Mouse (Mus musculus) granulocyte monocyte progenitor cell, adult 5-6 weeks (primary cell): Measurements from ENCODE around the gene Gm37419. TPM values are rescaled to one million over a fixed set of nuclear protein-coding genes. Genes with fewer than 3 reads are reported as not detected.

ENCODE experiments used
- ATAC-seq: replicated peaks from 2 replicates; pipeline ENCODE4 v1.8.0; 2016; ENCODE audit warnings: mild to moderate bottlenecking, moderate TSS enrichment, inconsistent platforms; ENCODE audit not compliant: poor library complexity, severe bottlenecking
- total RNA-seq, 2 experiments: library from RNA; stranded (forward) in 1 of 2; stranded (reverse) in 1 of 2; fragments of 200-712, 200-1000 nt in 1 of 2; fragments of >200 nt in 1 of 2; fragmentation: Nextera tagmentation in 1 of 2; gene quantifications; 2 replicates each; pipeline ENCODE4 v1.2.3; 2014 to 2017

Gene Gm37419
- total RNA-seq, 2 experiments from 2014 or later, result not detected

DNA sequence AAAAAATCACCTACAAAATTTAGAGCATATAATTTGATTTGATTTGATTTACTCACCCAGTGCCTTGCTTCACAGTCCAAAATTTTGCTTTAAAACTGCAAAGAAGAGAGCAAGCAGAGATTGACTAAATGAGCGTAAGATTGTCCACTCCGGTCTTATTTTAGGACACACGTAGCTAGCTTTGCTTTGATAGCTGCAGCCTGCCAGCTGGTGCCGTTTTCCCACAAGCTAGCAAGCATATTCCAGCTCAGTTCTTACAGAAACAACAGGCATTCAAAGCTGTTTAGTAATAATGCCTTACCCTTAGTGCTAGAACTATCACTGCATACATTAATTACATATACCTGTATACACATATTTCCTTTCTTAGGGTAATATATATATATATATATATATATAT is 9.8 kb upstream of the Gm37419 start:
- no peak for ATAC-seq

- no peak for ATAC-seq
Measured at GRCm38 (mm10) chr16:23979446-23979845, 8.8 kb upstream of the Gm37419 start.

GRCm38 (mm10) chr16:23980201-23980870 is 7.9 kb upstream of the Gm37419 start:
- no peak for ATAC-seq

DNA sequence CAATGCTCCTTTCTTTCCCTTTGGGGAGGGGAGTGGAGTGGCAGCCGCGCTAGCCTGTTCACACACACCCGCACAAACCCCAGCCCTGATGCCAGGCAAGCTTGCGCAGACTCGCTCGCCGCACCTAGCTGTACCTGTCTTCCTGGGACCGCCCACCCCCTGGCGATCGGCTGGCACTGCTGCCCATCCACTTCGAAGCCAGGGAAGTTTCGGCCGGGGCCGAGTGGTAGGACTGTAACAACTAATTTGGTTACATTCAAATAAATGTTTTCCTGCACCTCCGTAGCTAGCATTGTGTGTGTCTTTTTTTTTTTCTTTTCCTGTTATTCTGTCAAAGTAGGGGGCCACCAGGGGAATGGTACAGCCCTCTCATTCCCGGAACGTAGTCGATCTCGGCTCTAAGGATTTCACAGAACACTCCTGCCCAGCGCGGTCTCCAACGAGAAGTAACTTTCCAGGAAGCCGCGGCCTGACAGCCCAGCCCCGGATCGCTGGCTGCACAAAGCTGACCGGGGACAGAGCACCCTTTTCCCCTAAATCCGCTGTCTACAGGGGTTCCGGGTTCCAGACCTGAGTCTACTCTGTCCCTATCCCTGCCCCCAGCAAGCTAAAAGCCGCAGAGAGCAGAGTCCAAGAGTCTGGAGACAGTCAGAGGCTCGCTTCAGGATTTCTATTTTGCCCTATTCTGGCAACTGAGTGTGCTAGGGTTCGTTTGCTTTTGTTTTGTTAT is 7.1 kb upstream of the Gm37419 start:
- ATAC-seq, result no peak

GRCm38 (mm10) chr16:23981925-23982851 is 6.1 kb upstream of the Gm37419 start:
- peak; percentile 41 for ATAC-seq

DNA sequence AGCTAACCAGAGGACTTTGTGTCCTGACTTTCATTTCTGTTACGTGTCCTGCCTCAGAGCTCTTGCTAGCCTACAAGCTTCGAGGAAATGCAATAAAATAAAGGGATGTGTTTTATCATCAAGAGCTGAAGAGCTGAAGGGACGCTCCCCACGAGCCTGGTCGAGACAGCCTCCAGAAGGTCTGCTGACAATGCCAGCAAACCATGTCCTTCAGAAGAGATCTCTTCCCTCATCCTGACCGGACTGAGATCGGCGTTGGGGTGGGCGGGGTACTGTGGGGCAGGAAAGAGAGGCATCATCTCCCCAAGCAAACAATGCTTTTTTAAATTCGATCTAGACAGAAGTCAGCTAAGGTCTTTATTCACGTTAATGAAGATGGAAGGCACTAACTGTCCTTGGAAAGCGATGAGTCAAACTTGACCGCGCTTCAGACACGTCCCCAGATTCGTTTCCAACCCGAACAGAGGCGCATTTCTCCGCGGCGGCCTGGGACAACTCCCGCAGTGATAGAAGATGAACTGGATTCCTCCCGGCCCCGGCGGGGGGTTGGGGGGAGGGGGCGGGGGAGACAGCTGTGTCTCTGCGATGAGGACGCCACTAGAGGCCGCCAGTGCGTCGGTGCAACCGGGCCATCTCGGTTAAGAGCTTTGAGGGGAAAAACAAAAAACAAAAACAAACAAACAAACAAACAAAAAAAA is 5.2 kb upstream of the Gm37419 start:
- no peak; the same call in 1 of the 2 replicates for ATAC-seq

GRCm38 (mm10) chr16:23984183-23984582 is 4.1 kb upstream of the Gm37419 start:
- peak; percentile 44 for ATAC-seq

DNA sequence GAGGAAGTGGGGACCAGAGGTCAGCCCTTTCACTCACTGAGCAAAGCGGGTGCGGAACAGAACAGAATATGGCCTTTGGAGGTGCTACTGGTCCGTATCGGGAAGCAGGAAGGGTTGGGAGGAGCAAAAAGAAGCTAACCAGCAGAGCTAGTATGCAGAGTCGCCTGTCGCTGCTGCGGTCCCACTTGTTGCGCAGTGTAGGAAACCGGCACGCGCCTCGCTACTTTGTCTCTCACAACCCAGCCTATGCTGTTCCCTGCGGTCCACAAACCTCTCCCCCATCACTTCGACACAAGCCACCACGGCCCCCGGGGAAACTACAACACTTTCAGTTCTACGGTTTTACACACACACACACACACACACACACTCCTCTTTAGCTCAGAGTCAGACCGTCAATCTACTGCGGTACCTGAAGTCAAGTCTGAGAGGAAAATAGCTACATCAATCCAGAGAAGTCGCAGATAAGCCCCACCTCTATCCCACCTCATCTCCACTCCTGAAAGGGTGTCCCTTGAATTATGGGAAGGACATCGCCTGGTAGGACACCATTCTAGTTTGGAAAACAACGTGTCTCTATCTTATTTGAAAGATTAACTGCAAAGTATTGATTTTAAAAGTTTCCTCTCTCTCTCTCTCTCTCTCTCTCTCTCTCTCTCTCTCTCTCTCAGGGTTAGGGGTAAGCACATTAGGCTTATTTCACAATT is 3.4 kb upstream of the Gm37419 start:
- ATAC-seq, result peak; percentile 27

DNA sequence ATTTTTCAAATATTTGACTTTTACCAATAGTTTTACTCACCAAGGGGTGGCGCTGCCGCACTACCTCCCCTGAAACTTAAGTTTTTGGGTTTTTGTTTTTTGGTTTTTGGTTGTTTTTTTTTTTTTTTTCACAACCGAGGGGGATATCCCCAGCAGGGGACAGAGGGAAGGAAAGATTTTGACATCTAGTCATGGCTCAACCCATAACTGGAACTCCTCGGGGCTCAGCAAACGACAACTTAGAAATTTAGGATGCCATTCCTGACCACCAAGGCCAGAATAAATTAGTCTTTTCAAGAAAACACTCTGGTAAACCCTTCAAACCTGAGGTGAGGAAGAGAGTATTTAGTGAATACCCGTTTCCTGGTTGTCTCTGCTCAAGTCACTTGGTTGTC is 2.8 kb upstream of the Gm37419 start:
- peak; percentile 4; the same call in 1 of the 2 replicates for ATAC-seq

DNA sequence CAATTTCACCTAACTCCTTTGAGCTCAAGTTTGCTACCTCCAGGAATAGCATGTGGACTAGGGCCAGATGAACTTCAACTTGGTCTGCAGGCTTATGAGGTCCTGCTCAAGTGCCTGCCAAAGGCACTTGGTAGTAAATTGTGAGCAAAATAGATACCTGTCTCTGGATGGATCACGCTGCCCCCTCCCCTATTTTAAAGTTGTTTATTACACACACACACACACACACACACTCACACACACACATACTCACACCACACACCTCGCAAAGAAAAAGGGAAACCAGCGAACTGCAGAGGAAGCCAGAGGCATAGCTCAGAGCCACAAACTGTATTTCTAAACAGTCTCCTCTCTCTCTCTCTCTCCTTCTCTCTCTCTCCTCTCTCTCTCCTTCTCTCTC is 2.1 kb upstream of the Gm37419 start:
- ATAC-seq, result no peak

DNA sequence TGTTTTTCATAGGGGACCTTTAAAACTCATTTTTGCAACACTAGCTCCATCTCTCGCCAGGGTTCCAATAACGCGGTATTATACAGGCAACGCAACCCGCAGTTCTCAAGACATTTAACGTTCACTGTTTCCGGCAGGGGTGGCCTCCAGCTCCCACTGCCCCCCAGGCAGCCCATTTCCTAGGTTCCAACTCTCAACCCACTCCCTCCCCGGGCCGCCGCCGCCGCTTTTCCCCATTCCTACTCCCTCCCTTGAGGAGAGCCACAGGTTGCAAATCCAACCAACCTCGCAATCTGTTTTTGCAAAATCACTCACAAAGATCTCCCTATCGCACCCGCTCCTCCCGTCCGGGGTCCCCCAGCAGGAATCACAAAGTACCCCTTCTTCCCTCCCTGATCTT is 1.4 kb upstream of the Gm37419 start:
- ATAC-seq, result no peak

DNA sequence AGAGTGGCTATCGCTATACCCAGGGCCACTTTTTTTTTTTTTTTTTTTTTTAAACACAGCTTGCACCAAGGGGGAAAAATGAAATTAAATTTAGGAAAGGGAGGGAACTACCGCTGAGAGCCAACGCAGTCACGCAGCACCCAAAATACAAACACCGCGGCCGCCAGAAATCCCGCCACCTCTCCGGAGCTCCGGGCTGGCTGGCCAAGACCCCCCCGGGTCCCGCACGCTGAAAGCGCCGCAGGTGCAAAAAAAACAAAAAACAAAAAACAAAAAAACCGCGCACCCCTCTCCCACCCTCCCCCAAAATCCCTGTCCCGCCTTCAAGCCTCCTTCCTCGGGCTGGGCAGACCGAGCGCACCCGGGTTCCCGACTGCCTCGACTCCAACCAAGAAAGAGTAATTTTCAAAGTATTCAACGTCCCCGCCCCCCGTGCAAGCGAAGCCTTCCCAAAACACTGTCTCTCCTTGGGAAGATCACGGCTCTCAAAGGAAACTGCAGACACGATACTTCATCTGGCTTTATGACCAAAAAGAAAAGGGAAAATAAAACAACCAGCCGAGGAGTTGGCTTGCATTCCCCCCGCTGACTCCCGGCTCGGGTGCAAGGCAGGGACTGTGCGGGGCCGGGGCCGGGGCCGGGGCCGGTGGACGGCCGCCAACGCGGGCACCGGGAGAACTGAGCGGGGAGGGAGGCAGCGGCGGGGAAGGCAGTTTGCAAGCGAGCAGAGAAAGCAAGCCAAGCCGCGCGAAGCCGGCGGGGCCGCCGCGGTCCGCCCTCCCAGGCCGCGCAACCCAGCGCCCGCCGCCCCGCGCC is 733 bp upstream of the Gm37419 start:
- no peak for ATAC-seq

GRCm38 (mm10) chr16:23988157-23988465 is 171 bp upstream of the Gm37419 start:
- ATAC-seq, result no peak

DNA sequence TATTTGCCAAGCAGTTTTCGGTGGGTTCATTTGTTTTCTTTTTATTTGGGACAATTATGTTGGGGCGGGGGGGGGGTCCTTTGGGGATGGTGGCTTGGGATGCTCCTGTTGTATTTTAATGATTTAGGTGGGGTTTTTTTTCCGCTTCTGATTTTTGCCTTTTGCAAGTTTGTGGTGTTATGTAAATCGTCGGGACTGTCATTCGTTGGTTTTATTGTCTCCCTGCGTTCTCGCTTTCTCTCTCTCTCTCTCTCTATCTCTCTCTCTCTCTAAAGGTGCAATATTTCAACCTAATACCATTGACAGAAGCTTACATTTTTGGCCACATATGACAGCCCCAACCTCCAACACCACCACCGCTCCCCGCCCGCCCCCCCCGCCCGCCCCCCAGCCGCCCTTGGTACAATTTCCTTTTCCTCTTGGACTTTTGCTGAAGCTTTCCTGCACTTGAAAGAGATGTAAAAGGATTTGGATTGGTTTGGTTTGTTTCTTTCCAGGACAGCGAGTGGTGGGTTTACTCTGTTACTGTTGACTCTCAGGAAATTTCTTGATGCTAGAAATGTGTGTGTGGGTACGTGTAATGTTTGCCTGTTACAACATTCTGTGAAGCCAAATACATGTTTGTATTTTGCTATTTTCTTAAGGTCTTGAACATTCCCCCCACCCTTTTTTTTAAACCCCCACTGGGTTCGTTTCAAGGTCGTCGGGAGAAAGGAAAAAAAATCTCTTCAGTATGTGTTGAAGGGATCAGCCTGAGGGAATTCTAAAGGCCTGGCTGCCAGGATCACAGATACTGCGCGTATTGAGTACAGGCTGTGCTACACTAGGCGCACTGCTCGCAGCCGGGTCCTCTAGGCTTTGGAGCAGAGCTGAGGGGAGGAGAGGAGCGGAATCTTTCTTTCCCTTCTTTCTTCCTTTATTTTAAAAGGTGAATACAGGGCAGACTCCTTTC is 1.2 kb downstream of the Gm37419 start:
- ATAC-seq, result no peak

DNA sequence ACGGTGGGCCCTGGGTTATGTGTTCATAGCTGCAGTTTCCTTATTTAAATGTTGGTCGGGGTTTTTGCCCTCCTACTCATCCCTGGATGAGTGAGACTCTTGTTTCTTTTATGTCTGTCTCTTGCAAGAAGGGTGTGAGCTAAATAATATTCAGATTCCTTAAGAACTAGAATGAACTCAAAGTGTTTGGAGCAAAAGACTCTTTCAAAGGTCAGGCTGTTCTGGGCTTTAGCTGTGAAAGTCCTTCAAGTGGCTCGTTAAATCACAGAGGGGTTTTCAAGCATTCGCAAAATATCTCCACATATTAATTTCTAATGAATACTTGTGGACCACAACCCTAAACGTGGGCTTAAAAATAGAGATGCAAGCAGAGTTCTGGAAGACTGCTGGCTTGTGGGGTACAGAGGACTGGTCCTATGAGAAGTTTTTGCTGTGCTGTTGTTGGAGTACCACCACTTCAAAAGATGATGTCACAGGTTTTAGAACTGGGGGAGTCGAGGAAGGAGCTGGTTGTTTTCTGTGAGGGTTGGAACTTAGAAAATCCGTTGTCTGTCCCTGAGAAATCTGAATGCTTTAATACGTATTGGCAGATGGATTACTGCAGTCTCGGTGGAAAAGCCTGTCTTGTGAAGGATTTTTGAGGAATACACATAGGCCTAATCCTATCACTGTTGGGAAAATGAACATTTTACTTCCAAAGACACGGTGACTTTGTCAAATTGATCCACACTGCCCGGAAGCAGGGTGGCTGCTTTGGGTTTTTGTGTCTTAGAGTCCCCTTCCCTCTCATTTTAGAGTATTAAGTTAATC is 2.1 kb downstream of the Gm37419 start:
- no peak for ATAC-seq

GRCm38 (mm10) chr16:23991170-23991569 is 2.9 kb downstream of the Gm37419 start:
- ATAC-seq, result 0 out of 2 replicates have a peak, but pooled peaks have one; percentile 19
